Mouse (Mus musculus): ENCODE results near the gene Kdelr1. TPM values are rescaled to one million over a fixed set of nuclear protein-coding genes. Genes with fewer than 3 reads are reported as not detected.
A peak's percentile ranks its signal among the peaks of the same experiment; 100 is the strongest.

Kdelr1 gene
- total and polyA plus RNA-seq, 2 experiments from 2014 or later = 58.5 to 304 TPM

DNA sequence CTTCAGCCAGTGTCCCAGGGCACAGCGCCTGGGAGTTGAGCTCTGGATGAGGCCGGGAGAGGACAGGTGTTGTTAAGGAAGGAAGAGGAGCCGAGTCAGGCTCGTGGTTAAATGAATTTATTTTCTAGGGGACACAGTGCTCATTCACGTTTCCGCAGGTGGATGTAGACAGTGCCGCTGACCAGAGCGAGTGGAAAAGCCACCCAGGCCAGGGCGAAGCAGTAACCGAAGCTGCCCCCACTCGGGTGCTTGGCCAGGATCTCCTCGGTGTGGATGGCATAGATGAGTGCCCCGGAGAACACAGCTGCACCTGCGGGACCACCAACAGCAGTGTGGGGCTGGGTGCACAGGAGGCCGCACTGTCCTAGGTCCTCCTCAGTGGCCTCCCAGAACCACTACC is 45.4 kb downstream of the Kdelr1 start:
- H3K27me3 ChIP-seq (ENCODE audit: control insufficient read depth, insufficient read depth, low read length) = no peaks in the 10 kb centered on the region
- H3K9me3 ChIP-seq (replicated peaks; ENCODE audit: control insufficient read depth, low read length) = no peaks in the 10 kb centered on the region
- H3K4me1 ChIP-seq (ENCODE audit: control insufficient read depth, insufficient read depth) = peaks cover 6% of the 10 kb centered on the region; the same call in 1 of the 2 replicates
- DNase-seq (ENCODE audit: low spot score) = no peak
- no peak overlapping the region for H3K4me2 ChIP-seq (ENCODE audit: low read depth, low read length)
- no peak overlapping the region for H3K9ac ChIP-seq (replicated peaks; ENCODE audit: low read depth, low read length)
- no peak overlapping the region for H3K4me3 ChIP-seq (ENCODE audit: low read depth, low read length)
- peaks cover 7% of the 10 kb centered on the region; the same call in 1 of the 2 replicates for H3K36me3 ChIP-seq (replicated peaks; ENCODE audit: control insufficient read depth, insufficient read depth, low read length)
- ATAC-seq (ENCODE audit: insufficient read depth, low read depth) = no peak
- 85% methylated on average over 15 of the region's 15 CpGs for WGBS
- TF ChIP-seq EP300 (IDR thresholded peaks at IDR 0.05; ENCODE audit: low read depth) = no peak
- no peak for TF ChIP-seq CTCF (IDR thresholded peaks at IDR 0.05; ENCODE audit: low read depth)
- no peak overlapping the region for H3K27ac ChIP-seq (ENCODE audit: low read depth)

DNA sequence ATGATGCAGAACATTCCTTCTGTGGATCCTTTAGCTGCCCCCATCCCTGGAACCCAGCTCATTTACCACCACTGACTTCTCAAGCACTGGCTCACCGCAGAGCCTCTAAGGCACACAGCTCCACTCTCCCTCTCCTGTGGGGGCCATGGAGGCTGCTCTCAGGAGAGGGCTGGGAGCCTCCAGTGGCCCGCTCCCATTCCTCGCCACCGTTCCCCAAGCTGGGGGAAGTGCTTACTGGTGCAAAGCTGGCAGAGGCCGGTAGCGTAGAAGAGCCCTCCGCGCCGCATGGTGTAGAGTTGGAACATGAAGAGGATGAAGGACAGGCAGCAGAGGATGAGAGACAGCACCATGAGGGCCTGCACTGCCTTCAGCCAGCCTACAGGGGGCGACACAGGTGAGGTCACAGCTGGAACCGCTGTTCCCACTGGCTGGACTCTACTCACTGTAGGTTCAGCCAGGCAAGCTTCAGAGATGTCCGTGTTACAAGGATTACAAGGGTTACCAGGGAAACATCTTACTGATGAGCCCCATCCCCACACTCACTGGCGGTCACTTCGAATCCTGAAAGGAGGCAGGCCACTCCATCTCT is 46.6 kb downstream of the Kdelr1 start:
- no peak for TF ChIP-seq EP300 (IDR thresholded peaks at IDR 0.05; ENCODE audit: low read depth)
- TF ChIP-seq CTCF (IDR thresholded peaks at IDR 0.05; ENCODE audit: low read depth) = 0 out of 2 replicates have a peak, but pooled peaks have one; percentile 11
- DNase-seq (ENCODE audit: low spot score) (no peak), ATAC-seq (ENCODE audit: insufficient read depth, low read depth) (no peak)
- Histone ChIP-seq H3K4me3 (ENCODE audit: low read depth, low read length) (no peak overlapping the region), H3K27me3 (ENCODE audit: control insufficient read depth, insufficient read depth, low read length) (no peaks in the 10 kb centered on the region), H3K4me2 (ENCODE audit: low read depth, low read length) (no peak overlapping the region; the same call in 1 of the 2 replicates), H3K27ac (ENCODE audit: low read depth) (no peak overlapping the region), H3K36me3 (replicated peaks; ENCODE audit: control insufficient read depth, insufficient read depth, low read length) (0 out of 2 replicates have a peak, but pooled peaks cover 3% of the 10 kb centered on the region), H3K9ac (replicated peaks; ENCODE audit: low read depth, low read length) (no peak overlapping the region), H3K9me3 (replicated peaks; ENCODE audit: control insufficient read depth, low read length) (no peaks in the 10 kb centered on the region), H3K4me1 (ENCODE audit: control insufficient read depth, insufficient read depth) (peaks cover 6% of the 10 kb centered on the region; the same call in 1 of the 2 replicates)
- WGBS = 64% methylated on average over 14 of the region's 14 CpGs

DNA sequence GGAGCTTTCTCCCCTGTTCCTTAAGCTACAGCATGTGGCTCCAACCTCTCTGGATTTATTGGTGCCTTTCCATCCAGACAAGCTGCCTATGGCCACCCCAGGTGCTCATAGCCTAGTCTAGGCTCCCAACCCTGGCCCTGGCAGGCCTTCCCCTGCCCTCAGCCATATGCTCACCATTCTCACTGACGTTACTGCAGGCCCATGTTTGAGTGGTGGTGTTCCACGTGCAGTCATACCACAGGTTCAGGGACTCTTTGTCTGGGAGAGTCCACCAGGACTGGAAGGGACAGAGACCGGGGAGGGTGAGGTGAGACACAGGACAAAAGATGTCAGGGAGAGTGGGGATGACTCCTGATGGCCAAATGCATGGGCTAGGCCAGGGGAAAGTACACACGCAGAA is 47.2 kb downstream of the Kdelr1 start:
- peaks cover 6% of the 10 kb centered on the region; the same call in 1 of the 2 replicates for H3K4me1 ChIP-seq (ENCODE audit: control insufficient read depth, insufficient read depth)
- 0 out of 2 replicates have a peak, but pooled peaks cover 3% of the 10 kb centered on the region for H3K36me3 ChIP-seq (replicated peaks; ENCODE audit: control insufficient read depth, insufficient read depth, low read length)
- peak overlapping the region; percentile 60 for H3K4me2 ChIP-seq (ENCODE audit: low read depth, low read length)
- WGBS = 60% methylated on average over 4 of the region's 4 CpGs
- ATAC-seq (ENCODE audit: insufficient read depth, low read depth) (no peak), DNase-seq (ENCODE audit: low spot score) (no peak)
- no peaks in the 10 kb centered on the region for H3K27me3 ChIP-seq (ENCODE audit: control insufficient read depth, insufficient read depth, low read length)
- TF ChIP-seq CTCF (IDR thresholded peaks at IDR 0.05; ENCODE audit: low read depth) = no peak
- TF ChIP-seq EP300 (IDR thresholded peaks at IDR 0.05; ENCODE audit: low read depth) = no peak
- H3K9me3 ChIP-seq (replicated peaks; ENCODE audit: control insufficient read depth, low read length) = no peaks in the 10 kb centered on the region
- H3K9ac ChIP-seq (replicated peaks; ENCODE audit: low read depth, low read length) = peak overlapping the region; percentile 57; the same call in 1 of the 2 replicates
- H3K4me3 ChIP-seq (ENCODE audit: low read depth, low read length) = peak overlapping the region; percentile 50; the same call in 1 of the 2 replicates
- peak overlapping the region; percentile 76; the same call in 1 of the 2 replicates for H3K27ac ChIP-seq (ENCODE audit: low read depth)

- H3K9me3 ChIP-seq (replicated peaks; ENCODE audit: control insufficient read depth, low read length) = no peaks in the 10 kb centered on the region
- peak overlapping the region; percentile 76 for H3K27ac ChIP-seq (ENCODE audit: low read depth)
- peaks cover 6% of the 10 kb centered on the region; the same call in 1 of the 2 replicates for H3K4me1 ChIP-seq (ENCODE audit: control insufficient read depth, insufficient read depth)
- peak overlapping the region; percentile 50 for H3K4me3 ChIP-seq (ENCODE audit: low read depth, low read length)
- no peaks in the 10 kb centered on the region for H3K27me3 ChIP-seq (ENCODE audit: control insufficient read depth, insufficient read depth, low read length)
- no peak for DNase-seq (ENCODE audit: low spot score)
- no peak for ATAC-seq (ENCODE audit: insufficient read depth, low read depth)
- WGBS = 26% methylated on average over 9 of the region's 9 CpGs
- peak overlapping the region; percentile 57 for H3K9ac ChIP-seq (replicated peaks; ENCODE audit: low read depth, low read length)
- TF ChIP-seq CTCF (IDR thresholded peaks at IDR 0.05; ENCODE audit: low read depth) (no peak), EP300 (IDR thresholded peaks at IDR 0.05; ENCODE audit: low read depth) (no peak)
- peak overlapping the region; percentile 60 for H3K4me2 ChIP-seq (ENCODE audit: low read depth, low read length)
- 0 out of 2 replicates have a peak, but pooled peaks cover 3% of the 10 kb centered on the region for H3K36me3 ChIP-seq (replicated peaks; ENCODE audit: control insufficient read depth, insufficient read depth, low read length)
Observed at GRCm38 (mm10) chr7:45920583-45921241, 48.1 kb downstream of the Kdelr1 start.

DNA sequence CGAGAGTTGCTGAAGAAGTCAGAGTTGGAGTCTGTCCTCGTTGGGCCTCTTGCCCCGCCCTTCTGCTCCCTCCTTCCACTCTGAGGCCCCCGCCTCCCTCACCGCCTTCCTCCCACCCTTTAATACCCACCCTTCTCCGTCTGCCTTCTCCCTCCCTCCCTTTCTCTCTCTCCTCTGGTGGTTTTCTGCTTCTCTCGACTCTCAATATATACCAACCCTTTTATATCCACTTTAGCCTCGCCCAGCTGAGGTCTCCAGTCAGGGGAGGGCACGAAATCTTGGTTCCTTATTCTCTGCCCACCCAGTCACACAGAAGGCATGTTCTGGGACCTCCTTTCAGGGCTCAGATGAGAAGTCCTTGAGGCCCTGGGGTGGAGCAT is 48.7 kb downstream of the Kdelr1 start, which contains the start of gene Emp3:
Gene Emp3, minus strand, starts transcription at position 163 of the 380 bp plus-strand sequence.
- Histone ChIP-seq H3K9me3 (replicated peaks; ENCODE audit: control insufficient read depth, low read length) (no peaks in the 10 kb centered on the region), H3K4me2 (ENCODE audit: low read depth, low read length) (peak within 1 kb of the TSS; percentile 60), H3K4me1 (ENCODE audit: control insufficient read depth, insufficient read depth) (peaks cover 6% of the 10 kb centered on the region; the same call in 1 of the 2 replicates), H3K36me3 (replicated peaks; ENCODE audit: control insufficient read depth, insufficient read depth, low read length) (0 out of 2 replicates have a peak, but pooled peaks cover 3% of the 10 kb centered on the region), H3K9ac (replicated peaks; ENCODE audit: low read depth, low read length) (peak within 1 kb of the TSS; percentile 57), H3K27me3 (ENCODE audit: control insufficient read depth, insufficient read depth, low read length) (no peaks in the 10 kb centered on the region), H3K27ac (ENCODE audit: low read depth) (peak within 1 kb of the TSS; percentile 90), H3K4me3 (ENCODE audit: low read depth, low read length) (peak within 1 kb of the TSS; percentile 50)
- DNase-seq (ENCODE audit: low spot score) (peak; percentile 48), ATAC-seq (ENCODE audit: insufficient read depth, low read depth) (no peak)
- 25% methylated on average over 9 of the region's 9 CpGs for WGBS
- TF ChIP-seq CTCF (IDR thresholded peaks at IDR 0.05; ENCODE audit: low read depth) = no peak
- no peak for TF ChIP-seq EP300 (IDR thresholded peaks at IDR 0.05; ENCODE audit: low read depth)

All from heart, postnatal 0 days (tissue).